Mouse (Mus musculus) ES-E14 (cell line): ENCODE measurements at regions not wholly inside any gene's neighbourhood (a gene's known extent, or its start where the extent isn't known, plus 50 kb on each side); places are given as distances from the start of the nearest gene placed in this dataset.

ENCODE experiments used
- CHD2 ChIP-seq: IDR thresholded peaks from 2 replicates; pipeline ENCODE4 v1.6.1; 2014; ENCODE audit warnings: mild to moderate bottlenecking, low read depth, low read length, inconsistent platforms
- HCFC1 ChIP-seq: IDR thresholded peaks from 2 replicates; pipeline ENCODE4 v1.6.1; 2012; ENCODE audit warnings: low read length, inconsistent platforms, borderline replicate concordance; ENCODE audit not compliant: insufficient read depth
- ZC3H11A ChIP-seq: IDR thresholded peaks from 2 replicates; pipeline ENCODE4 v1.6.1; 2012; ENCODE audit warnings: low read depth, mild to moderate bottlenecking, inconsistent platforms, low read length, borderline replicate concordance
- ZNF384 ChIP-seq: IDR thresholded peaks from 2 replicates; pipeline ENCODE4 v1.6.1; 2012; ENCODE audit warnings: low read depth, low read length, inconsistent platforms

GRCm38 (mm10) chr5:106002330-106002729 is 126.0 kb downstream of the Zfp326 start:
- TF ChIP-seq ZC3H11A (no peak), HCFC1 (no peak), CHD2 (no peak), ZNF384 (no peak)
